Comparison of ENCODE assay signal across 8 mouse cellular contexts in the genomic region with DNA sequence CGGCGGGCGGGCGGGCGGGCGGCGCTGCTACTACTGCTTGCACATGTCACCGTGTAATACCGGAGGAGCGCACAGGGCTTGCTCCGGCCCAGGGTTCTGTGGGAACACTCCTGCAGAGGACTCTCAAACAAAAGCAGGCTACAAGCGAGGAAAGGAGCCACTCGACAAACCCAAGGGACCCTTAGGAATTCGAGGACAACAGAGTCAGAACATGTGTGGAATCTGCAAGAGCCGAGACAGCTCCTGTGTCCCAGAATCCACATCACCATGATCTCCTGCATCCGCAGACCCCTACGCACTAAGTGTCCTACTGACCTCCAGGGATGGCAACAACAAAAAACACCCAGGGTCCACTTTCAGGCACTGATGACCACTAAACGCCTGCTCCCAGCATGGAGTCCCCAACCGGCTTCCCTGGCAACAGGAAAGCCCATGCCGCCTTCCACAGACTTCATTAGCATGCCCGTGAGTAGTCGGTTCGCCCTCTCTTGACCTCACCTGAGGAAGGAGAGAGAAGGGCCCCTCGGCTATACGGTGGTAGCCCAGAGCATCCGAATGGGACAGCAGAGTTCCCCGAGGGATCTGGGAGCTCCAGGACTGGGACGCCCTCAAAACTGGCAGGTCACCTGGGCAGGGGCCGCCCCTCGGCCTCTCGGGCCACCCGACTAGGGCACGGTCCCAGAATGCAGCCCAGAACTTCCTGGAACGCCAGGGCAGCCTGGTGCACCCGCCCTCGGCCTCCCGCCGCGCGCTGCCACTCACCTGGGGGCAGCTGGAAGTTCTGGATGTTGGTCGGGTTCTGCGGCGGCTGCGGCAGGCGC. TPM values are rescaled to one million over a fixed set of nuclear protein-coding genes. Genes with fewer than 3 reads are reported as not detected.
DNase-seq lines count a peak whose midpoint lies in the region; ATAC-seq and TF ChIP-seq lines count a peak whose summit lies in the region.

No protein-coding gene starts in this region.

- H3K4me1 ChIP-seq in limb, embryonic 11.5 days (ENCODE audit: control insufficient read depth, insufficient read depth, low read length), result peaks cover 23% of the 10 kb centered on the region
- peaks cover 9% of the 10 kb centered on the region; the same call in 1 of the 2 replicates for H3K4me1 ChIP-seq in stomach, postnatal 0 days (replicated peaks; ENCODE audit: control insufficient read depth, insufficient read depth)

- peak overlapping the region; percentile 61 for H3K9ac ChIP-seq in limb, embryonic 11.5 days (ENCODE audit: low read length)
- peak overlapping the region; percentile 99 for H3K9ac ChIP-seq in stomach, postnatal 0 days (ENCODE audit: low read length)

- peak; percentile 24 for DNase-seq in right cerebral cortex, postnatal 4 days
- no peak for DNase-seq in right cerebral cortex, postnatal 36 days (ENCODE audit: low spot score in 2 of 2)
- peak; percentile 32 for DNase-seq in embryo, embryonic 11 days
- peak; percentile 20 for DNase-seq in heart, postnatal 25 days (ENCODE audit: low spot score)
- DNase-seq in limb, embryonic 11.5 days (ENCODE audit: low spot score), result peak; percentile 47
- DNase-seq in mesoderm, embryonic 11.5 days (ENCODE audit: low read depth, low spot score), result peak; percentile 27
- peak; percentile 82 for DNase-seq in stomach, postnatal 0 days (ENCODE audit: low spot score)
- DNase-seq in frontal cortex, postnatal 36 days (ENCODE audit: low spot score in 2 of 2), result no peak

- peak overlapping the region; percentile 78 for H3K4me3 ChIP-seq in limb, embryonic 11.5 days (ENCODE audit: low read depth, low read length)
- H3K4me3 ChIP-seq in stomach, postnatal 0 days (ENCODE audit: low read depth, low read length), result peak overlapping the region; percentile 54

- TF ChIP-seq CTCF in stomach, postnatal 0 days (IDR thresholded peaks at IDR 0.05; ENCODE audit: low read depth), result no peak

- WGBS in limb, embryonic 11.5 days, result 2% methylated on average over 45 of the region's 45 CpGs
- WGBS in stomach, postnatal 0 days, result 9% methylated on average over 39 of the region's 45 CpGs

- H3K27me3 ChIP-seq in limb, embryonic 11.5 days (ENCODE audit: control insufficient read depth, insufficient read depth, low read length), result no peaks in the 10 kb centered on the region
- no peaks in the 10 kb centered on the region for H3K27me3 ChIP-seq in stomach, postnatal 0 days (ENCODE audit: control insufficient read depth, insufficient read depth, low read length)

- intact Hi-C loops in heart, postnatal 25 days (cut with DNase I), result loop anchor here (5.0 kb wide), 2 partner anchors 38 to 58 kb away; no protein-coding TSS in a partner anchor

- H3K9me3 ChIP-seq in limb, embryonic 11.5 days (ENCODE audit: control insufficient read depth, low read length), result no peaks in the 10 kb centered on the region
- no peaks in the 10 kb centered on the region for H3K9me3 ChIP-seq in stomach, postnatal 0 days (ENCODE audit: control insufficient read depth, low read length)

- no peak for ATAC-seq in limb, embryonic 11.5 days (ENCODE audit: insufficient number of reproducible peaks, low FRiP score, low TSS enrichment, low read depth)
- peak; percentile 33; the same call in 1 of the 2 replicates for ATAC-seq in stomach, postnatal 0 days (ENCODE audit: low FRiP score, low TSS enrichment)

- peak overlapping the region; percentile 100 for H3K4me2 ChIP-seq in limb, embryonic 11.5 days (ENCODE audit: low read depth, severe bottlenecking)
- H3K4me2 ChIP-seq in stomach, postnatal 0 days (replicated peaks; ENCODE audit: low read depth), result peak overlapping the region; percentile 91

- TF ChIP-seq EP300 in stomach, postnatal 0 days (optimal IDR thresholded peaks at IDR 0.05), result no peak

- no peak overlapping the region; the same call in 1 of the 2 replicates for H3K27ac ChIP-seq in limb, embryonic 11.5 days (replicated peaks; ENCODE audit: low read depth, low read length)
- H3K27ac ChIP-seq in stomach, postnatal 0 days (replicated peaks), result peak overlapping the region; percentile 45; the same call in 1 of the 2 replicates

- 0 out of 2 replicates have a peak, but pooled peaks cover 2% of the 10 kb centered on the region for H3K36me3 ChIP-seq in limb, embryonic 11.5 days (ENCODE audit: control insufficient read depth, insufficient read depth, low read length)
- H3K36me3 ChIP-seq in stomach, postnatal 0 days (ENCODE audit: control insufficient read depth, insufficient read depth, low read length), result no peaks in the 10 kb centered on the region

RNA-seq across cellular contexts. Expression of a gene that starts 1.6 kb away (rescaled TPM):
- total RNA-seq in heart, postnatal 25 days (2021), result 10 to 100 TPM; 18.7 to 19.5 TPM
- polyA plus RNA-seq in limb, embryonic 11.5 days (2014; fragmentation: Nextera tagmentation; extraction: Ambion mirVana), result 4.7 and 5.8 TPM in 2 replicates
- 2.1 TPM in 2 replicates for polyA plus RNA-seq in stomach, postnatal 0 days (2015; fragmentation: Nextera tagmentation; extraction: Ambion mirVana)

RNA-seq across cellular contexts. Expression of a gene that starts 49.9 kb away (rescaled TPM):
- 10 to 100 TPM; 59.2 to 63.1 TPM for total RNA-seq in heart, postnatal 25 days (2021)
- polyA plus RNA-seq in limb, embryonic 11.5 days (2014; fragmentation: Nextera tagmentation; extraction: Ambion mirVana), result 8.3 and 10.2 TPM in 2 replicates
- 3.8 and 3.9 TPM in 2 replicates for polyA plus RNA-seq in stomach, postnatal 0 days (2015; fragmentation: Nextera tagmentation; extraction: Ambion mirVana)

Comparison
In these comparisons a context has a peak if more than half of its experiments do, and no peak if none do; other contexts are left out.
1. DNase-seq: peak in right cerebral cortex, postnatal 4 days (single experiment), embryo, embryonic 11 days (single experiment), heart, postnatal 25 days (single experiment), limb, embryonic 11.5 days (single experiment), mesoderm, embryonic 11.5 days (single experiment) and stomach, postnatal 0 days (single experiment); none in right cerebral cortex, postnatal 36 days (0 of 2) and frontal cortex, postnatal 36 days (0 of 2).